Mouse (Mus musculus) limb, embryonic 14.5 days (tissue): ENCODE measurements around the gene 2310034G01Rik. TPM values are rescaled to one million over a fixed set of nuclear protein-coding genes. Genes with fewer than 3 reads are reported as not detected.

Source experiments
- ATAC-seq: fragments of 200-750 bp; cut with Nextera tagmentation; 2 replicates; pipeline ENCODE4 v1.8.0; 2017; ENCODE audit warnings: low read depth, moderate number of reproducible peaks, moderate TSS enrichment; ENCODE audit not compliant: low FRiP score
- DNase-seq: peaks from one replicate; pipeline ENCODE4 v3.0.0-alpha.2; 2015; ENCODE audit warnings: low spot score
- H3K27ac ChIP-seq: fragments of 300-500 bp; sonication (generic); replicated peaks from 2 replicates; pipeline ENCODE4 v1.5.1; 2014; ENCODE audit warnings: low read depth, mild to moderate bottlenecking, low read length, moderate library complexity, mixed read lengths
- H3K27me3 ChIP-seq: fragments of 300-500 bp; sonication (generic); 2 replicates; pipeline ENCODE4 v1.6.1; 2014; ENCODE audit warnings: low read length, mixed read lengths; ENCODE audit not compliant: control insufficient read depth, insufficient read depth
- H3K36me3 ChIP-seq: fragments of 300-500 bp; sonication (generic); 2 replicates; pipeline ENCODE4 v1.6.1; 2014; ENCODE audit warnings: mild to moderate bottlenecking, low read length, moderate library complexity, mixed read lengths; ENCODE audit not compliant: control insufficient read depth, insufficient read depth
- H3K4me1 ChIP-seq: fragments of 300-500 bp; sonication (generic); 2 replicates; pipeline ENCODE4 v1.6.1; 2014; ENCODE audit warnings: antibody characterized with exemption, low read length, mixed read lengths; ENCODE audit not compliant: control insufficient read depth, insufficient read depth
- H3K4me2 ChIP-seq: fragments of 300-500 bp; sonication (generic); replicated peaks from 2 replicates; pipeline ENCODE4 v1.6.1; 2014; ENCODE audit warnings: low read depth, mild to moderate bottlenecking, low read length, moderate library complexity; ENCODE audit not compliant: severe bottlenecking
- H3K4me3 ChIP-seq: fragments of 300-500 bp; sonication (generic); replicated peaks from 2 replicates; pipeline ENCODE4 v1.5.1; 2014; ENCODE audit warnings: low read length
- H3K9ac ChIP-seq: fragments of 300-500 bp; sonication (generic); 2 replicates; pipeline ENCODE4 v1.6.1; 2014; ENCODE audit warnings: mild to moderate bottlenecking, low read depth, low read length, moderate library complexity; ENCODE audit not compliant: severe bottlenecking
- H3K9me3 ChIP-seq: fragments of 300-500 bp; sonication (generic); 2 replicates; pipeline ENCODE4 v1.6.1; 2016; ENCODE audit warnings: low read length; ENCODE audit not compliant: control insufficient read depth
- POLR2A ChIP-seq: fragments of 200-500 bp; IDR thresholded peaks from 2 replicates; pipeline ENCODE4 v1.8.0; 2012; ENCODE audit warnings: inconsistent platforms, mild to moderate bottlenecking, moderate library complexity, borderline replicate concordance; ENCODE audit not compliant: insufficient read depth, insufficient read length; ENCODE audit errors: extremely low read depth
- WGBS: fragments of 180-500 bp; shearing (Covaris S2); extraction: QIAGEN DNeasy Blood & Tissue Kit; methylation state at CpG from one replicate; pipeline ENCODE4 v1.1.7; 2014; 5-methylcytosine and 5-hydroxymethylcytosine counted together
- polyA plus RNA-seq, 2 experiments: library from polyadenylated mRNA; depleted of rRNA in 1 of 2; stranded (reverse) in 1 of 2; unstranded in 1 of 2; fragments of >200 nt; fragmentation: Nextera tagmentation in 1 of 2; extraction: Ambion mirVana in 1 of 2; gene quantifications; 2 replicates each; pipeline versions ENCODE4 v1.2.1 to v1.2.3; 2012 to 2014

2310034G01Rik gene
- polyA plus RNA-seq, 2 experiments, result 1.6 to 2.1 TPM

DNA sequence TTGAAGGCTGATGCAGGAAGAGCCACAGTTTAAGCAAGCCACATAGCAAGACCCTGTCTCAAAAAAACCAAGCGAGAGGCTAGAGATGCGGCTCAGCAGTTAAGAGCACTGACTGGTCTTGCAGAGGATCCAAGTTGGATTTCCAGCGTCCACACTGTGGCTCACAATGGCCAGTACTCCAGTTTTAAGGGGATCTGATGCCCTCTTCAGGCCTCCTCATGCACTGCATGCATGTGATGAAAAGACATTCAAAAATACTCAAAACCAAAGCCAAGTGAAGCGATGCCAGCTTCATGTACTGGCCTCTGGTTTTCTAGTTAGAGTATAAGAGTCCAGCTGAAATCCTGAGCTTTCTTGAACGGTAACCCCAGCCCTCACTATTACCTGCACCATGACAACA is 39.8 kb upstream of the 2310034G01Rik start:
- DNase-seq (no peak), ATAC-seq (no peak)
- no peaks in the 10 kb centered on the region for H3K9me3 ChIP-seq
- H3K27me3 ChIP-seq, result no peaks in the 10 kb centered on the region
- peaks cover 28% of the 10 kb centered on the region for H3K36me3 ChIP-seq
- no peak overlapping the region for H3K4me3 ChIP-seq
- no peak overlapping the region for H3K4me2 ChIP-seq
- H3K27ac ChIP-seq, result no peak overlapping the region
- WGBS, result 86% methylated on average over 5 of the region's 5 CpGs
- peaks cover 11% of the 10 kb centered on the region for H3K4me1 ChIP-seq
- TF ChIP-seq POLR2A, result no peak
- no peak overlapping the region for H3K9ac ChIP-seq

DNA sequence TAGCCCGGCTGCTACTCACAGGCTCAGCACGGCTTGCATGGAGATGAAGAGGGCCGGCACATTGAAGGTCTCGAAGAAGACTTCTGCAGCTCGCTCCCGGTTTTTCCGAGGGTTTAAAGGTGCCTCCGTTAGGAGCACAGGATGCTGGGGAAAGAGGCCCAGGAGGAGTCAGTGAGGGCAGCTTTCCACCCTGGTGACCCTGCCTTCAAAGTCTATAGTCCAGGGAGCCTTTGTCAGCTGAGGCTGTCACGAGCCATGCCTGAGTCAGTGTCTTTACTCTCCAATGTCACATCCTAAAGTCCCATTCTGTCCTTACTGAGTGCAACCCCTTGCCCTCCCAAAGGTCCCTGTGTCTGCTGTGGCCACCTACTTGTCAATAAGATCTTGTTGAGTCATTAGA is 32.2 kb upstream of the 2310034G01Rik start:
- Histone ChIP-seq H3K36me3 (peaks cover 95% of the 10 kb centered on the region), H3K9me3 (no peaks in the 10 kb centered on the region), H3K27ac (no peak overlapping the region), H3K4me1 (no peaks in the 10 kb centered on the region), H3K27me3 (no peaks in the 10 kb centered on the region), H3K4me3 (no peak overlapping the region), H3K4me2 (no peak overlapping the region), H3K9ac (no peak overlapping the region)
- WGBS, result 96% methylated on average over 9 of the region's 9 CpGs
- no peak for TF ChIP-seq POLR2A
- DNase-seq (no peak), ATAC-seq (no peak)

DNA sequence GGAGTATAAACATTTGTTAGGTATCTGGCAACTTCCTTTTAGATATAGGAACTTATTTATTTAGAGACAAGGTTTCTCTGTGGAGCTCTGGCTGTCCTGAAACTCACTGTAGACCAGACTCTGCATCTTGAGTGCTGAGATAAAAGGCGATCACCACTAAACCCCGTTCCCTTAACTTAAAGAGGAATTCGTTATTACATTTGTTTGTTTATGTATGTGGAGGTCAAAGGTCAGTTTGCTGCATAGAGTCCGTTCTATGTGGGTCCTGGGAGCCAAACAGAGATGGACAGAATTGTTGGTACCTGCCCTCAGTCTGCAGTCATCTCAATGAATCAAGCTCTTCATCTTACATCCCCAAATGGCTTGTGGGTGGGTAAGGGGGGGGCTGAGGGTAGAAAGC is 25.8 kb upstream of the 2310034G01Rik start:
- ATAC-seq (no peak), DNase-seq (no peak)
- Histone ChIP-seq H3K27me3 (no peaks in the 10 kb centered on the region), H3K27ac (no peak overlapping the region), H3K4me1 (no peaks in the 10 kb centered on the region; the same call in 1 of the 2 replicates), H3K4me3 (no peak overlapping the region), H3K36me3 (peaks cover 45% of the 10 kb centered on the region), H3K9me3 (no peaks in the 10 kb centered on the region), H3K9ac (no peak overlapping the region), H3K4me2 (no peak overlapping the region)
- TF ChIP-seq POLR2A, result no peak
- 57% methylated on average over 4 of the region's 4 CpGs for WGBS

DNA sequence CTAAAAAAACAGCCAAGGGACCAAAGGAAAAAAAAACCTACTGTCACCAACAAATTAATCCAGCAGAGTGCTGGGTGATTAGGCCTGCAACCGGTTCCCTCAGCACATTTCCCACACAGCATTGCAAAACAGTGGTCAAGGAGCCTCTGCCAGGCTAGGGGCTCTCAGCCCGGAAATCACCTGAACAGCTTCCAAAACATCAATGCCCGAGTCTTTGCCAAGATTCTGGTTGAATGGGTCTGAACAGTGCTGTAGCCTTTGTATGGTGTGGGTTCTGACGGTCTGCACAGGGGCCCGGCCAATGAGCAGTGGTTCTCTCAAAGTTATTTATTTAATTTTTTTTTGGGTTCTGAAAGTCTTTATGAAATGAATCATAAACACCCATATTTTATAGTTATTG is 25.4 kb upstream of the 2310034G01Rik start:
- WGBS, result 71% methylated on average over 5 of the region's 5 CpGs
- H3K27ac ChIP-seq, result no peak overlapping the region
- no peak overlapping the region for H3K9ac ChIP-seq
- no peaks in the 10 kb centered on the region; the same call in 1 of the 2 replicates for H3K4me1 ChIP-seq
- no peak overlapping the region for H3K4me2 ChIP-seq
- H3K4me3 ChIP-seq, result no peak overlapping the region
- no peak for TF ChIP-seq POLR2A
- DNase-seq, result no peak
- H3K27me3 ChIP-seq, result no peaks in the 10 kb centered on the region
- peaks cover 41% of the 10 kb centered on the region for H3K36me3 ChIP-seq
- no peaks in the 10 kb centered on the region for H3K9me3 ChIP-seq
- no peak for ATAC-seq

DNA sequence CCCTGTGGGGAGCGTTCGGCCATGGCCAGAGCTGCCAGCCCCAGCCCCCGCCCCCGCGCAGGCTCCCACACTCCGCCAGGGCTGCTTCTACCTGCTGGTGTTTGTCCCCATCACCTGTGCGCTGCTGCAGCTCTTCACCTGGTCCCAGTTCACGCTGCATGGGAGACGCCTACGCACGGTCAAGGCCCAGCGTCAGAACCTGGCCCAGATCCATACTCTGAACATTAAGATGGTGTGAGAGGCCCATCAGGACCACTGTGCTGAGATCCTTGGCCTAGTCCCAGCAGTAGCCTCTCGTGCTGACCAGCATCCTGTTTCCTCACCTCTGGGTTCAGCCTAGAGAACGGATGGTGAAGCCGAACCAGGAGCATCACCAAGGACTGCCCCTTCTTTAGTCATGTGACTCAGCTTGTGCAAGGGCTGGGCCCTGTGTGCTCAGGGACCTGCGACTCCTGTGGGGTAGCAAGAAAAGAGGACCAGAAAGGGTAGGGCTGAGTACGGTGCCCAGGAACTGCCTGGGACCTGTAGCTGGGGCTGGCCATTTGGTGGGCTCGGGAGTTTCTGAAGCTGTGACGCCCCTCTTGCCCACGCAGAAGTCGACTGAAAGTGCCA is 24.5 kb upstream of the 2310034G01Rik start:
- Histone ChIP-seq H3K9ac (no peak overlapping the region), H3K9me3 (no peaks in the 10 kb centered on the region), H3K4me1 (no peaks in the 10 kb centered on the region; the same call in 1 of the 2 replicates), H3K4me2 (no peak overlapping the region), H3K36me3 (peaks cover 31% of the 10 kb centered on the region), H3K27ac (no peak overlapping the region), H3K27me3 (no peaks in the 10 kb centered on the region), H3K4me3 (no peak overlapping the region)
- DNase-seq (no peak), ATAC-seq (peak; percentile 20; the same call in 1 of the 2 replicates)
- 55% methylated on average over 21 of the region's 21 CpGs for WGBS
- TF ChIP-seq POLR2A, result no peak

DNA sequence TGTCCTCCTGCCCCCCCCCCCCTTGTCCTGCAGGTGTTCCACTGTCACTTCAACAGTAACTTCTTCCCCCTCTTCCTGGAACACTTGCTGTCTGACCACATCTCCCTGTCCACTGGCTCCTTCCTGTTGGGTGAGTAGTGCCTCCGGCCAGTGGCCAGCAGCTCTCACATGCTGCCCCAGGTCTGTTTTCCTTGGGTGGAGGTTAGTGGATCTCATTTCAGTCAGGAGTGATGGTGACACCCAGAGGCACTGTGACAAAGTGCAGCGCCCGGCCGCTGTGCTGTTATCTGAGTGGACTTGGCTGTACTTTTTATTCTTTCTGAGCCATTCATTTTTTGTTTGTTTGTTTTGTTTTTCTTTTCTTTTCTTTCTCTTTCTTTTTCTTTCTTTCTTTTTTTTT is 19.1 kb upstream of the 2310034G01Rik start:
- Histone ChIP-seq H3K4me3 (no peak overlapping the region), H3K27me3 (no peaks in the 10 kb centered on the region), H3K36me3 (no peaks in the 10 kb centered on the region), H3K9me3 (no peaks in the 10 kb centered on the region), H3K27ac (no peak overlapping the region), H3K9ac (no peak overlapping the region), H3K4me2 (no peak overlapping the region), H3K4me1 (no peaks in the 10 kb centered on the region)
- DNase-seq (peak; percentile 17), ATAC-seq (0 out of 2 replicates have a peak, but pooled peaks have one; percentile 30)
- 31% methylated on average over 4 of the region's 4 CpGs for WGBS
- no peak for TF ChIP-seq POLR2A
